ENCODE assay signal across 8 mouse cellular contexts in the genomic region with DNA sequence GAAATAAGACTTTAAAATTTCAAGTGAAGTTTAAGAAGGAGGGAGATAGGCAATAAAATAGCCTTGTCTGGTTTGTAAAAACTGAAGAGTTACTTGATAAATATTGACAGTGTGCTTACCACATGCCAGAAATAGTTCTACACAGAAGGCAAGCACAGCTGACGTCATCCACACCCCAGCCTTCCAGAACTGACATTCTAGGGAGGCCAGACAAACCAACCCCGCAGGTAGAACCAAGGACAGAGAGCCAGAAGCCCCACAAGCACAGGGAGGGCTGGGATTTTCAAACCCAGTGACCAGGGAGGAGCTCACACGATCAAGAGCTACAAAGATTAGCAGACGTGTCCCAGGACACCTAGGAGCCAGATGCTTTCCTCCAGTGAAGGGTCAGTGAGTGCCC.
DNase-seq lines count a peak whose midpoint lies in the region; ATAC-seq and TF ChIP-seq lines count a peak whose summit lies in the region.
"Had no signal": no experiment of that assay in that cellular context is flagged by ENCODE, and none has a peak within 500 bp of the region (broad histone marks: within the 10 kb centered on the region; RNA-seq: fewer than 3 reads in every experiment).

No protein-coding gene starts in this region.

- H3K36me3 ChIP-seq in heart, postnatal 0 days (replicated peaks; ENCODE audit: control insufficient read depth, insufficient read depth, low read length) = no peaks in the 10 kb centered on the region
- no peaks in the 10 kb centered on the region for H3K36me3 ChIP-seq in liver, embryonic 12.5 days
- H3K36me3 ChIP-seq: G1E had no signal

- H3K9ac ChIP-seq in heart, postnatal 0 days (replicated peaks; ENCODE audit: low read depth, low read length) = no peak overlapping the region
- H3K9ac ChIP-seq in liver, embryonic 12.5 days = no peak overlapping the region

- WGBS in heart, postnatal 0 days = 16% methylated on average over 4 of the region's 4 CpGs
- 45% methylated on average over 4 of the region's 4 CpGs for WGBS in liver, embryonic 12.5 days (ENCODE audit: insufficient replicate concordance)

- no peak for TF ChIP-seq CTCF in heart, postnatal 0 days (IDR thresholded peaks at IDR 0.05; ENCODE audit: low read depth)

- no peaks in the 10 kb centered on the region for H3K27me3 ChIP-seq in heart, postnatal 0 days (ENCODE audit: control insufficient read depth, insufficient read depth, low read length)
- no peaks in the 10 kb centered on the region for H3K27me3 ChIP-seq in liver, embryonic 12.5 days (replicated peaks)

- peaks cover 53% of the 10 kb centered on the region for H3K4me1 ChIP-seq in heart, postnatal 0 days (ENCODE audit: control insufficient read depth, insufficient read depth)
- H3K4me1 ChIP-seq in liver, embryonic 12.5 days = peaks cover 59% of the 10 kb centered on the region

- H3K4me2 ChIP-seq in heart, postnatal 0 days (ENCODE audit: low read depth, low read length) = no peak overlapping the region
- H3K4me2 ChIP-seq in liver, embryonic 12.5 days = no peak overlapping the region

- no peak for TF ChIP-seq EP300 in heart, postnatal 0 days (IDR thresholded peaks at IDR 0.05; ENCODE audit: low read depth)

- DNase-seq in adrenal gland, adult 8-10 months = peak; percentile 36
- DNase-seq in adrenal gland, postnatal 25 days = peak; percentile 33
- peak; percentile 63 for DNase-seq in heart, postnatal 0 days (ENCODE audit: low spot score)
- no peak for DNase-seq in ovary, postnatal 36 days (ENCODE audit: low spot score)
- no peak for DNase-seq in layer of hippocampus, adult 9-11 months

- no peaks in the 10 kb centered on the region for H3K9me3 ChIP-seq in heart, postnatal 0 days (replicated peaks; ENCODE audit: control insufficient read depth, low read length)
- no peaks in the 10 kb centered on the region for H3K9me3 ChIP-seq in liver, embryonic 12.5 days (replicated peaks)
- H3K9me3 ChIP-seq: G1E had no signal

- H3K4me3 ChIP-seq in heart, postnatal 0 days (ENCODE audit: low read depth, low read length) = no peak overlapping the region
- H3K4me3 ChIP-seq in liver, embryonic 12.5 days = no peak overlapping the region

- peak; percentile 65 for ATAC-seq in heart, postnatal 0 days (ENCODE audit: insufficient read depth, low read depth)
- no peak for ATAC-seq in liver, embryonic 12.5 days
- no peak for ATAC-seq in granulocyte monocyte progenitor cell, adult 5-6 weeks (replicated peaks; ENCODE audit: poor library complexity, severe bottlenecking)

- peak overlapping the region; percentile 57 for H3K27ac ChIP-seq in heart, postnatal 0 days (ENCODE audit: low read depth)
- H3K27ac ChIP-seq in liver, embryonic 12.5 days = 0 out of 2 replicates have a peak overlapping the region, but pooled peaks have one; percentile 20

Comparison
In these comparisons a context has a peak if more than half of its experiments do, and no peak if none do; other contexts are left out.
1. DNase-seq: peak in adrenal gland, adult 8-10 months (single experiment), adrenal gland, postnatal 25 days (single experiment) and heart, postnatal 0 days (single experiment); none in ovary, postnatal 36 days (single experiment) and layer of hippocampus, adult 9-11 months (single experiment).